Mouse (Mus musculus) naive thymus-derived CD4-positive, alpha-beta T cell, adult 2 months (primary cell): Measurements from ENCODE around the gene Hip1.
A peak's percentile ranks its signal among the peaks of the same experiment; 100 is the strongest.

Experiments
- DNase-seq: peaks from one replicate; pipeline ENCODE4 v3.0.0-alpha.2; 2011; ENCODE audit warnings: low read depth

Gene Hip1

GRCm38 (mm10) chr5:135544865-135545797, at the start of gene Hip1:
Gene Hip1, minus strand, starts transcription at chr5:135545120.
- DNase-seq, result peak; percentile 99

GRCm38 (mm10) chr5:135589996-135590784, 45.3 kb upstream of the Hip1 start:
- DNase-seq, result no peak

GRCm38 (mm10) chr5:135587764-135588163, 42.8 kb upstream of the Hip1 start:
- DNase-seq, result no peak

DNA sequence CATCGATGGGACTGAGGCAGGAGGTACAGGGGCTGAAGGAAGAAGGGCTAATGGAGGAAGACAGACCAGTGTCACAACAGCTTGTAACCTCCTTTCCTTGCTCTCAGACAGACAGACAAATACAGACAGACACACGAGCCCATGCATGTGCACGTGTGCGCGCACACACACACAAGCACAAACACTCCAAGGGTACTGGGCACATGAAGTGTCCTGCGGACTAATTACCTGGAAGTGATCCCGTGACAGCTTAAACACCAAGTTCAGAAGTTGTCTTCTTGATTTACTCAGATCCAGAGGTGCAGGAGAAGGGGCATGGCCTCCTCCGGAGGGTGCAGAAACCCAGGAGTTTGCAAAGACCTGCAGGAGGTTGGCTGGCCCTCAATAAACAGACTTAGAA, 40.8 kb upstream of the Hip1 start:
- DNase-seq, result no peak

GRCm38 (mm10) chr5:135582330-135582729, 37.4 kb upstream of the Hip1 start:
- no peak for DNase-seq

- no peak for DNase-seq
These were observed 34.4 kb upstream of the Hip1 start for GRCm38 (mm10) chr5:135579331-135579751.

DNA sequence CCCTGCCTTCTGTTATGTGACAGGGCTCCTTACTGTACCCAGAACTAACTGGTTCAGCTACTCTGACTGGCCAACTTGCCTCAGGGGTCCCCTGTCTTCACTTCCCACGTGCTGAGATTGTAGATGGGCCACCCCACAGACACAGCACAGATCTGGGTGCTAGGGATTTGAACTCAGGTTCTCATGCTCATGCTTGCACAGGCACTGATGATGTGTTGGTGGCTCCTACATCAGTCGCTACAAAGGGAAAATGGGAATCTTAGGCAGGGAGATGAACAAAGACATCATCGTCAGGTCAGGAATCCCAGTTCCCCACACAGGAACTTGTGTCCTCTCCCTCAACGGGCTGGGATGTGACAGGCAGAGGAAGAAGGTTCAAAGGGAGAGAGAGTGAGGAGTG, 31.1 kb upstream of the Hip1 start:
- DNase-seq, result no peak

GRCm38 (mm10) chr5:135573006-135573405, 28.1 kb upstream of the Hip1 start, which contains the start of gene Ccl24:
Gene Ccl24, minus strand, starts transcription at chr5:135573049.
- no peak for DNase-seq

DNA sequence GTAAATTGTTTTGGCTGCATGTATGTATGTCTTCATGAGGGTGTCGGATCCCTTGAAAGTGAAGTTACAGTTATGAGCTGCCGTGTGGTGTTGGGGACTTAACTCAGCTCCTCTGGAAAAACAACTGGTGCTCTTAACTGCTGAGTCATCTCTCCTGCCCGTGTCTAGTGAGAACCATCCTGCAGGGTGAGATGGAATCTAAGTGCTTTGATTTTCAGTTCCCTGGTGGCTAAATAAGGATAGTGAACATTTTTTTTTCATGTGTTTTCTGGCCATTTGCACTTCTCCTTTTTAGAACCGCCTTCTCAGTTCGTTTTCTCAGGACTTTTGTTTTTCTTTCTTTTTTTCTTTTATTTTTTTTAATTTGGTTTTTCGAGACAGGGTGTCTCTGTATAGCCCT, 23.8 kb upstream of the Hip1 start:
- no peak for DNase-seq

DNA sequence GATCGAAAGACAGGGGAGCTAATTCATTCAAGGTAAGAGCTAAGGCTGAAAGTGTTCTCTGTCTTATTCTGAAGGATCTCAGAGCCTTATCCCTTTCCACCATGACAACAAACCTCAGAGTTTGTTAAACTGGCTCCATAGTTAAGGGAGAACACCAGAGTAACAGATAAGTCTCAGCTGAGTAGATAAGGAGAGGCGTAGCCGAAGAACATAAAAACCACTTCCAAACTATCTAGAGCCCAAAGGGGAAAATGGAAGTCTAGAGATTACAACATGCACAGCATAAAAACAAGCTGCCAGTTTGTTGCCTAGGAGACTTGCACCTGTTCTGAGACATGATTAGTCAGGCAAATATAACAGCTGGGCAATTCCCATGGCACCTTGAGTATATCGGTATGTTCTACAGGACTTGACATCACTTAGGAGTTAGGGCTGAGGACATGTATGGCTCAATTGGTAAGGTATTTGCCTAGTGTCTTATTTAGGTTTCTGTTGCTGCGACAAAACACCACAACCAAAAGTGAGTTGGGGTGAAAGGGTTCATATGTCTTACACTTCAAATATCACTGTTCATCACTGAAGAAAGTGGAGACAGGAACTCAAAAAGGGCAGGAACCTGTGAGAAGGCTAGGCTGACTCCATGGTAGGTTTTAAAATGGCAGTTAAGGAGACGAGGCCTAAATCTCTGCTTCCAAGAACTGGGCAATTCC, 22.8 kb upstream of the Hip1 start:
- DNase-seq, result no peak

DNA sequence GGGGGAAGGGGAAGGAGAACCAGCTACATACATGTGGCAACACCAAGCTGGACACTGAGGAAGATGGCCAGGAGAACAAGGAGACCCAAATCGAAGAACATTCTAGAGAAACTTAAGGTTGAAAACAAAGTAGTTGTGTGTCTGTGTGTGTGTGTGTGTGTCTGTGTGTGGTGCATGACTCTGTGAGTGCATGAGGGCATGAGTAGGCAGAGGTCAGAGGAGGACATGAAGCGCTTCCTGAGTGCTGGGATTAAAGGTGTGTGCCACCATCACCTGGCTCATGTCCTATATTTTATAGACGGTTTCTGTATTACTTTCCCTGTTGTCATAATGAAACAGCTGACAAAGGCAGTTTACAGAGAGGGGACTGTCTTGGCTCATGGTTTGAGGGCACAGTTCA, 18.5 kb upstream of the Hip1 start, which contains the start of gene Ccl26:
Ccl26 (minus strand) TSS at position 101 of the 400 bp plus-strand sequence.
- no peak for DNase-seq

GRCm38 (mm10) chr5:135557671-135558070, 12.8 kb upstream of the Hip1 start:
- DNase-seq, result no peak

- no peak for DNase-seq
These were observed 12.1 kb upstream of the Hip1 start for GRCm38 (mm10) chr5:135557051-135557450.

DNA sequence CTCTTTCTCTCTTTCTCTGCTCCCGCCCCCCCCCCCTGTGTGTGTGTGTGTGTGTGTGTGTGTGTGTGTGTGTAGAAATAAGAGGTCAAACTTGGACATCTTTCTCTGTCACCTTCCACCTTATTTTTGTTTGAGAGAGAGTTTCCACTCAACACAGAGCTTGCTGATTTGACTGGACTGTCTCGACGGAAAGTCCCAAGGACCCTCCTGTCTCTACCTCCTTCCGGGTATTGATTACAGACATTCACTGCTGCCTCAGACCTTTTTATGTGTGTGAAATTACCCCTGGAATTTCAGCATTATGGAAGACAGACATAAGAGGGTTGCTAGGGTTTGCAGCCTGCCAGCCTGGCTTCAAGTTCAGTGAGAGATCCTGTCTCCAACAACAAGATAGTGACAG, 11.3 kb upstream of the Hip1 start:
- no peak for DNase-seq

DNA sequence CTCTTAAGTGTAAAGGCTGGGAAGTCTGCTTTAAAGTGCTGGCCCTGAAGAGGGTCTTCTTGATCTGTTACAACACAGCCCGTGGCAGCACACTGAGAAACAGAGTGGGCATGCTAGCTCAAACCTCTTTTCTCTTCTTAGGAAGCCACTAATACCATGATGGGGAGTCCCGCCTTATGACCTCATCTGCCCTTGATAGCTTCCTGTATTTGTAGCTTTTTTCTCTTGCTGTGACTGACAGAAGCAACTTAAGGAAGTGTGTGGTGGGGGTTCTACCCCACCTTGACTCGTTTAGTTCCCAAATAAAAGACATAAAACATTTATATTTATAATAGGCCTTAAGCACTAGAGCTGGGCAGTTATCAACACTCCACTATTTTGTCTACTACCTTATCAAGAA, 6.7 kb upstream of the Hip1 start:
- DNase-seq, result no peak

DNA sequence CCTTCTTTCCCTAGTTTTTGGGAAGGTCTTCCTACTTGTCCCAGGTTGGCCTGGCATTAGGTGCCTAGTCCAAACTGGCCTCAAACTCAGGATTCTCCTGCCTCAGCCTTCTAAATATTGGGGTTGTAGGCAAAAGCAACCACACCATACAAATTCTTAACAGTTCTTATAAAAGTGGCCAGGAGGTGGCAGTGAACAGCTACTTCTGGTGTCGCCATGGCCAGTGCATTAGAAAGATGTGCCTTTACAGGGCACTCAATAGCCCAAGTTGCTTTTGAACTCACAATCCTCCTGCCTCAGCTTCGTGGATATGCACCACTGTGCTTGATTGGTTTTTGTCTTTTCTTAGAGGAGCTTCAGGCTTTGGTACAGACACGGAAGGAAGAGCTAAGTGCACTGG, 6.0 kb upstream of the Hip1 start:
- peak; percentile 34 for DNase-seq

DNA sequence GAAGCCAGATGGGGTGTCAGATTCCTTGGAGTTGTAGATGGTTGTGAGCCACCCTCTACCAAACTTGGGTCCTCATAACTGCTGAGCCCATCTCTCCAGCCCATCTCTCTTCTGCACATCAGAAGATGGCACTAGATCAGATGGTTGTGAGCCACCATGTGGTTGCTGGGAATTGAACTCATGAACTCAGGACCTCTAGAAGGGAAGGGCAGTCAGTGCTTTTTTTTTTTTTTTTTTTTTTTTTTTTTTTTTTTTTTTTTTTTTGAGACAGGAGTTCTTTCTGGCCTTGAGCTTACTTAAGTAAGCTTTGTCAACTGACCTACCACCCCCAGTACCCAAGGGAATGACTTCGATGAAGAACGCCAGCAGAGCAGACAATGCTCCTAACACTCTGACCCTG, 3.1 kb upstream of the Hip1 start:
- no peak for DNase-seq

- DNase-seq, result no peak
These were observed 825 bp downstream of the Hip1 start for GRCm38 (mm10) chr5:135544032-135544558.

- DNase-seq, result peak; percentile 50
These were observed 7.1 kb downstream of the Hip1 start for GRCm38 (mm10) chr5:135537794-135538214.

DNA sequence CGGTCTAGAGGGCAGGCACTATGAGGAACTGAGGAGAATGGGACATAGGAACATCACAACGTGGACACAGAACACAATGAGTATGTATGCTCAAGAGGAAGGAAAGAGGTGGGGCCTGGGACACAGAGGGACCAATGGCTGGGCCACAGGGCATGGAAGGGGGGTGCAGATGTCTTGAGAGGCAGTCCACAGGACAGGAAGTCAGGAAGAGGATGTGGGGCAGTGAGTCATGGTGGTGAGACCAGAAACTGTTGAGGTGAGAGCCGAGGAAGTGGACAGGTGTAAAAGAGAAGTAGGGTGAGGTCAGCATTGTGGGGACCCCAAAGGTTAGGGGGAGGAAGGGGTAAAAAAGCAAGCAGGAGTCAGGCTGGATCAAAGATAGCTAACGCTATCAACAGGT, 7.6 kb downstream of the Hip1 start:
- DNase-seq, result peak; percentile 44

GRCm38 (mm10) chr5:135535867-135536266, 9.1 kb downstream of the Hip1 start:
- no peak for DNase-seq

DNA sequence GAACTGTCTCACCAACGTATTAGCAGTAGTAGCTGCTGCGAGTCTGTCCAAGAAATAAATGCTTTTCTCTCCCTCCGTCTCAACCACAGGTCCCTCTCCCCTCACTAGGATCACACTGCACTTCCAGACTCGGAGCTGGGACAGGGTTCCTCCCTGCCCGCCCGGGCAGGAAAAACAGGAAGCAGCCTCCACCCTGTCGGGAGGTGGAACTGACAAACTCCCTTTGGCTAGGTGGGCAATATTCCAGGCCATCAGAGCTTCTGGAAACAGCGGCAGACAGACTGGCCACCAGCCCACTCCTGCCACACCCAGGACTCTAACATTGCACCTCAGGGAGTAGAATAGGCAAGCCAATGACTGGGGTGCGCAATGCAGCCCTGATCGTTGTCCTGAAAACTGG, 11.5 kb downstream of the Hip1 start:
- DNase-seq, result no peak
